Mouse (Mus musculus): ENCODE data around the gene Krt19.

DNA sequence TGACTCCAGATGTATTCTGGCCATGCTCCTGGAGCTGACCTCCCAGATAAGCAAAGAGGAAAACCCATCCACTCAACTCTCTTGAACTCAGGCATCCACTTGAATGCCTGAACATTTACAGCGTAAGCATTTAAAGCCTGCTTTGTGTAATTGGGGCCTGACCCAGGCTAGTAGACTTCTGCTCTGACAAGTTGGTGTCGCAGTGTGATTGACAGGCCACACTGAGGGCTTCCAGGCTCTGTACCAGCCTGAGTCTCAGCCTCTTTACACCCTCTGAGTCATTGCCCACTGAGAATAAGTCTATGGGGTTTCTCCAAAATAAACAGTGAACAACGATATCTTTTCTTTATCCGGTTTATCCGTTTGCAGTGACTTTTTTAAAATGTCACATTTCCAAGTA lies 28.1 kb downstream of the Krt19 start:
- no peak for TF ChIP-seq CTCF (IDR thresholded peaks at IDR 0.05; ENCODE audit: low read depth)
- no peak for TF ChIP-seq EP300 (IDR thresholded peaks at IDR 0.05; ENCODE audit: low read depth)

Data from liver, embryonic 14.5 days (tissue).